Mouse (Mus musculus) gonadal fat pad, adult 2 months (tissue): Measurements from ENCODE around the gene Insm1. TPM values are rescaled to one million over a fixed set of nuclear protein-coding genes. Genes with fewer than 3 reads are reported as not detected.

Source experiments
- DNase-seq: peaks from one replicate; pipeline ENCODE4 v3.0.0-alpha.2; 2012; ENCODE audit warnings: low read depth
- polyA plus RNA-seq: library from polyadenylated mRNA; depleted of rRNA; stranded (reverse); fragments of >200 nt; gene quantifications from 2 replicates; pipeline ENCODE4 v1.2.3, GENCODE M21; 2012

The Insm1 gene
- polyA plus RNA-seq, 1 experiment: not detected

DNA sequence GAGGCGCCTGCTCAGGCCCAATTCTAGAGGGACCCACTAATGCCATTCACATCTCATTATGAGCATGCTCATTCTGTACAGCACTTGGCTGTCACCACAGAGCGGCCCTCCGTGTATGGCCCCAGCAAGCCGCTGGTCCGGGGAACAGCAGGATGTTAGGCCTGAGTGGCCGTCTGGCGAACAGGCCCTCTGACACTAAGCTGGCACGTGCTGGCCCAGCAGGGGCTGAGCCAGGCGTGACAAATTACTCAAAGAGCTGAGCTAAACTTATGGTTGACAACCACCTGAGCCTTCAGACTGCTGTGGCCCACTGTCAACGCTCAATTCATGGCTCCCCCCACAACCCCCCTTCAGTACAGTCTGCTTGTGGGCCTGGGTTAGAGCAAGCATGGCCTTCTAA, 40.5 kb downstream of the Insm1 start:
- DNase-seq: no peak

DNA sequence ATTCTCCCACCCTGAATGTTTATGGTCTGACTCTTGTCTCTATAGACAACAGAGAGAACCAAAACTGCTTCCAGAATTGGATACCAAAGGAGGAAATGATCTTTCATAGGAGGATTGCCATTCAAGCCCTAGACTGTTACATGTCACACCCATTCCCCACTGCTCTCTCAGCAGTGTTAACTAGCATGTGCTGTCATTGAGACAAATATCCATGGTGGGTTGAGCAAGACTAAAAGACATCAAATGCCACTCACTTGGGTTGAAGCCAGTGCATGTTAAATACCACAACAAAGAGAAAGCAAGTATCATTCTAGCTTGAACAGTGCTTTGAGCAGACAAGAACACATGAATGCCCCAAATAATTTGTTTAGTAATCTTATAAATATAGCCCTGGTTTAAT, 41.2 kb downstream of the Insm1 start:
- DNase-seq: no peak

DNA sequence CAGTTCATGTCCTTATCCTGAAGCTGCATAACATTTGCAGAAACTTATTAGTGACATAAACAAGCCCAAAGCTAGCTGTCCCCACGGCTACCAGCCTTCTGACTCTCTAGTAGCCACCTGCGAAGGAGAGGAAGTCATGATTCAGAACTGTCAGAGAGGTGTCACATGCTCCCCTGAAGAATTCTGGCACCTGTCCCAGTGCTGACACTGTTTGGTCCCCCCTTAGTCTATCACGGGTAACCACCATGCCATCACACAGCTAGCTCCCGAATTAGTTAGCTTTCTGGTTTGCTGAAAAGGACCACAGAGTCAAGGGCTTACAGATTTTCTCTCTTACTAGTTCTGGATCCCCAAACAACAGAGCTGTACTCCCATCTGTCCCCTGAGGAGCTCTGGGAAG, 43.3 kb downstream of the Insm1 start:
- no peak for DNase-seq

DNA sequence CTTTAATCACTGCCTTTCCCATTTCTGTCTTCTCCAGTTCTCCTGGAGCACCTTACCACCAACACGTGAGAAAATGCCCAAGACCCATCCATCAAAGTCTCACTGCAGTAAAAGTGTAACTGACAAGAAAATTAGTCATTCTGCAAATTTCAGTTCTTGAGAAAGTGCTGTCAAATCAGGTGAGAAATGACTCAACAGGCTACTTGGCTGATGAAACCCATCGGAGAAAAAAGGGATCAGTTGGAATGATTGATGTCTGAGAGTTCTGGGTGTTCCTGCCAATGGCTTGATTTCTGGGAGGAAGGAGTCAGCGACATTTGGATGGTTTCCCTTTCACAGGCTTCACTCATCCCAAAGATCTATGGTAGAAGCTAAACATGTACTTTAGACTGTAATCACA, 44.8 kb downstream of the Insm1 start:
- no peak for DNase-seq
